Mouse (Mus musculus): ENCODE results near the gene Epb41l4b. TPM values are rescaled to one million over a fixed set of nuclear protein-coding genes. Genes with fewer than 3 reads are reported as not detected.

Epb41l4b gene
- polyA plus RNA-seq, 1 experiment from 2014 or later = 23.0 TPM

DNA sequence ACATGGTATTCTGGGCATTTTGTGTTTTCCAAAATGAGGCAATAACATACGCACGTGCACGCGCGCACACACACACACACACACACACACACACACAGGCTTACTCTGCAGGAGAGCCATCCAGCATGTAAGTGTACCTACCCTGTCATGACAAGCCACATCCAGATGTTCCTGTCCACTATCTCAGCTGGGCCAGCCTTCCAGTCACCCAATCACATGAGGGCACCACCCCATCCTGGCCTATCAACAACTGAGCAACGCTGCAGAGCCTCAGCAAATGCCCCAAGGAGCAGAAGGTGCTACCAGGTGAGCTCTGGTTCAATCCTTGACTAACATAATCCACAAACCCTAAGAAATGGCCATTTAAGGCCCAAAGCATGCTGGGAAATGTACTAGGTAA, 27.0 kb downstream of the Epb41l4b start:
- Histone ChIP-seq H3K4me2 (replicated peaks; ENCODE audit: low read depth) (no peak overlapping the region), H3K9me3 (ENCODE audit: control insufficient read depth, low read length) (no peaks in the 10 kb centered on the region), H3K36me3 (ENCODE audit: control insufficient read depth, insufficient read depth, low read length) (no peaks in the 10 kb centered on the region), H3K27me3 (ENCODE audit: control insufficient read depth, insufficient read depth, low read length) (no peaks in the 10 kb centered on the region), H3K4me3 (ENCODE audit: low read depth, low read length) (no peak overlapping the region), H3K27ac (replicated peaks) (no peak overlapping the region), H3K4me1 (replicated peaks; ENCODE audit: control insufficient read depth, insufficient read depth) (no peaks in the 10 kb centered on the region; the same call in 1 of the 2 replicates), H3K9ac (ENCODE audit: low read length) (no peak overlapping the region; the same call in 1 of the 2 replicates)
- DNase-seq (ENCODE audit: low spot score) = peak; percentile 19
- no peak for ATAC-seq (ENCODE audit: low FRiP score, low TSS enrichment)
- WGBS = 87% methylated on average over 6 of the region's 6 CpGs
- TF ChIP-seq EP300 (optimal IDR thresholded peaks at IDR 0.05) (no peak), CTCF (IDR thresholded peaks at IDR 0.05; ENCODE audit: low read depth) (no peak)

DNA sequence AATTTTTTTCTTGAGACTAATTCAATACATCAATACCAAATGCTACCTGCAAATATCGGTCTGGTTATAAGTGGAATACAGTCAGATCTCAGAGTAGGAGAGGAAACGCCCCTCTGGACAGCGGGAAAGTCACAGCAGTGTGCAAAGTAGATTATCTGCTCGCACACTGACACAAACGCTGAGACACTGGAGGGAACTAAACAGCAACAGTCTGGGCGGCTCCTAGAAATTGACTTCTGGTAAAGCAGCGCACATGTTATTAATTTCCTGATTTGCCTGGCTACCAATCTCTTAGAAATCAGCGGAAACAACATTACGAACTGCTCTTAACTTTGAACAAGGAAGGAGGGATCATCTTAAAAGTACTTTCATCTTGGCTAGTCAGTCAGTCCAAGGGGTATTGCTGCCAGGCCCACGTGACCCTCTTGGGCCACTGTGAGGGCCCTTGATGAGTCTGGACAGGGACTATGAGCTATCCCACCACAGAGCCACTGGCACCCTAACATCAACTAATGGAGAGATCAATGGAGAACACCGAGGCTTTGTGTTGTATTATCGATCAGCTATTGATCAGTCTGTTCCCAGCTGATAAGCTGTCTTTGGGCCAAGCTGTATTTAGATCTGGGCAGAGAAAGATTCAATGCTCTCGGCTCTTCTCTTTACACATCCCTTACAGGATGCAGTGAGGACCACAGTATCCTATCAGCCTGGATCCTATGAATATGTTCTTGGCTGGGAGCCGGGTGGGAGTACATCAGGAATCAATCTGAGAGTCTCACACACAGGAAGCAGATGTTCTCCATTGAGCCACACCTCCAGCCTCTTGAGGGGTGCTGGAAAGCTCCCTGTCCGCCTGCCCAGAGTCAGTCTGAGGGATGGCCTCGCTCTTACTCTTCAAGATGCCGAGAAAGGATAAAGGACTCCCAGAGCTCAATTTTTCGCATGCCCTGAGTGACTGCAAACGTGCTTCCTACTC, 28.3 kb downstream of the Epb41l4b start:
- no peak overlapping the region for H3K27ac ChIP-seq (replicated peaks)
- H3K9ac ChIP-seq (ENCODE audit: low read length) = no peak overlapping the region
- ATAC-seq (ENCODE audit: low FRiP score, low TSS enrichment) (no peak), DNase-seq (ENCODE audit: low spot score) (no peak)
- H3K4me2 ChIP-seq (replicated peaks; ENCODE audit: low read depth) = no peak overlapping the region
- H3K27me3 ChIP-seq (ENCODE audit: control insufficient read depth, insufficient read depth, low read length) = no peaks in the 10 kb centered on the region
- no peak overlapping the region for H3K4me3 ChIP-seq (ENCODE audit: low read depth, low read length)
- no peaks in the 10 kb centered on the region for H3K9me3 ChIP-seq (ENCODE audit: control insufficient read depth, low read length)
- H3K4me1 ChIP-seq (replicated peaks; ENCODE audit: control insufficient read depth, insufficient read depth) = no peaks in the 10 kb centered on the region; the same call in 1 of the 2 replicates
- no peaks in the 10 kb centered on the region for H3K36me3 ChIP-seq (ENCODE audit: control insufficient read depth, insufficient read depth, low read length)
- TF ChIP-seq CTCF (IDR thresholded peaks at IDR 0.05; ENCODE audit: low read depth) (no peak), EP300 (optimal IDR thresholded peaks at IDR 0.05) (no peak)
- WGBS = 72% methylated on average over 19 of the region's 19 CpGs

DNA sequence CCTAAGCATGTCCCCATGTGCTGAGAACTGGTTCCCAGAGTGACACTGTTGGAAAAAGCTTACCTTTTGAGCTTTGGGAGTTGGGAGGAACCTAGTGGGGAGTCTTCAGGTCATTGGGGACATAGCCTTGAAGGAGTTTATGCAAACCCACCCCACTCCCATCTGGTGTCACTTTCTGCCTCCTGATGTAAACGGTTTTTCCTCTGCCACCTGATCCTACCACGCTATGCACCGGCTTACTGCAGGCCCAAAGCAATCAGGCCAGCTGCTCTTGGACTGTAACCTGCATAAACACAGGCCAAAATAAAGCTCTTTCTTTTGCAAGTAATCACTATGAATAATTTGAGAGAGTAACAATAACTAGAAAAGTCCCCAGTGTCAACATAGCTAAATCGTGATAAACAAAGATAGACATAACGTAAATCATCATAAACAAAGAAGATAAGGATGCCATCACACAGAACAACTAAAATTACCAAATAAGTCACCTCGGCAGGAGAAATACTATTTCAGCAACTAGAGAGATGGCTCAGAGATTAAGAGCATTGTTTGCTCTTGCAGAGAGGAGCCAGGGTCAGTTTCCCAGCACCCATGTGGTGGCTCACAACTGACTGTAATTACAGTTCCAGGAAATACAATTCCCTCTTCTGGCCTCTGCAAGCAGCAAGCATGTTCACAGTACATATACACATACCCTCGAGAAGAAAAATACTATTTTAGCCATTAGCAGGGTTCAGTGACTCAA, 29.6 kb downstream of the Epb41l4b start:
- 42% methylated on average over 7 of the region's 7 CpGs for WGBS
- no peaks in the 10 kb centered on the region for H3K9me3 ChIP-seq (ENCODE audit: control insufficient read depth, low read length)
- no peak overlapping the region for H3K27ac ChIP-seq (replicated peaks)
- no peak for DNase-seq (ENCODE audit: low spot score)
- TF ChIP-seq EP300 (optimal IDR thresholded peaks at IDR 0.05) (no peak), CTCF (IDR thresholded peaks at IDR 0.05; ENCODE audit: low read depth) (no peak)
- no peak overlapping the region for H3K4me3 ChIP-seq (ENCODE audit: low read depth, low read length)
- H3K27me3 ChIP-seq (ENCODE audit: control insufficient read depth, insufficient read depth, low read length) = no peaks in the 10 kb centered on the region
- no peak for ATAC-seq (ENCODE audit: low FRiP score, low TSS enrichment)
- H3K4me1 ChIP-seq (replicated peaks; ENCODE audit: control insufficient read depth, insufficient read depth) = no peaks in the 10 kb centered on the region; the same call in 1 of the 2 replicates
- no peak overlapping the region for H3K4me2 ChIP-seq (replicated peaks; ENCODE audit: low read depth)
- no peak overlapping the region for H3K9ac ChIP-seq (ENCODE audit: low read length)
- no peaks in the 10 kb centered on the region for H3K36me3 ChIP-seq (ENCODE audit: control insufficient read depth, insufficient read depth, low read length)

DNA sequence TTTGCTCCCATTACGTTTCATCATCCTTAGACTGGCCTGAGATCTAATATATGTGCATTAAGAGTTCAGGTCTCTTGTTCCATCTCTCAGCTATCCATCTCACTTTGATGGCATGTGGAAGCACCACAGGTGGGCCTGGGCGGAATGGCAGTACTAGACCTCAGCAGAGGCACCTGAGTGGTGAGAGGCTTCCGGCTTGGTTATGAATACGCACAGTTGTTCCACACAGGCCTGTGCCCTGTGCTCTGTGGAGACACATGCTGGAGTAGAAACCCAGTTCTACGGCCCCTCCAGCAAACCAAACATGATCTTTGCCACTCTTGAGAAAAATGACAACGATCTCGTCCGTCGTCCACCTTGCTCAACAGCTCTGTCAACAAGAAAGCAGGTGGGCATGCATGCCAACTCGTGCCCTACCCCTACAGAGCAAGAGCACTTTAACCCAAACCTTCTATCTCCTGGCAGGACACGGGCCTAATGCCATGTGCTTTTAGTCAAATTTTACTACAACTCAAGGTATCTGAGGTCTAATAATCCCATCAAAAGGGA, 31.2 kb downstream of the Epb41l4b start:
- no peak for TF ChIP-seq EP300 (optimal IDR thresholded peaks at IDR 0.05)
- no peak for TF ChIP-seq CTCF (IDR thresholded peaks at IDR 0.05; ENCODE audit: low read depth)
- no peak overlapping the region for H3K9ac ChIP-seq (ENCODE audit: low read length)
- no peak overlapping the region for H3K27ac ChIP-seq (replicated peaks)
- ATAC-seq (ENCODE audit: low FRiP score, low TSS enrichment) (no peak), DNase-seq (ENCODE audit: low spot score) (no peak)
- no peaks in the 10 kb centered on the region for H3K9me3 ChIP-seq (ENCODE audit: control insufficient read depth, low read length)
- H3K4me2 ChIP-seq (replicated peaks; ENCODE audit: low read depth) = no peak overlapping the region
- H3K4me1 ChIP-seq (replicated peaks; ENCODE audit: control insufficient read depth, insufficient read depth) = no peaks in the 10 kb centered on the region; the same call in 1 of the 2 replicates
- 63% methylated on average over 11 of the region's 11 CpGs for WGBS
- no peaks in the 10 kb centered on the region for H3K36me3 ChIP-seq (ENCODE audit: control insufficient read depth, insufficient read depth, low read length)
- H3K4me3 ChIP-seq (ENCODE audit: low read depth, low read length) = no peak overlapping the region
- H3K27me3 ChIP-seq (ENCODE audit: control insufficient read depth, insufficient read depth, low read length) = no peaks in the 10 kb centered on the region

DNA sequence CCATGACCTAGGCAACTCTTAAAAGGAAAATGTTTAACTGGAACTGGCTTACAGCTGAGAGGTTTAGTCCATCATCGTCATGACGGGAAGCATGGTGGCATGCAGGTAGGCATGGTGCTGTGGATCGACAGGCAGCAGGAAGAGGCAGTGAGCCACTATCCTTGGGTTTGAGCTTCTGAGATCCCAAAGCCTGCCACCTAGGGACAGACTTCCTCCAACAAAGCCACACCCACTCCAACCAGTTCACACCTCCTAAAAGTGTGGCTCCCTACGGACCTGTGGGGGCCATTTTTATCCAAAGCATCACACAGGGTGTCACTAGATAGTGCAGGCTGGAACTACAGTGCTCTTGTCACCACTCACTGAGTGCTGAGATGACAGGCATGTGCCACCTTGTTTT, 31.8 kb downstream of the Epb41l4b start:
- no peak overlapping the region for H3K4me2 ChIP-seq (replicated peaks; ENCODE audit: low read depth)
- no peak overlapping the region for H3K4me3 ChIP-seq (ENCODE audit: low read depth, low read length)
- no peak overlapping the region for H3K9ac ChIP-seq (ENCODE audit: low read length)
- ATAC-seq (ENCODE audit: low FRiP score, low TSS enrichment) (no peak), DNase-seq (ENCODE audit: low spot score) (no peak)
- H3K27ac ChIP-seq (replicated peaks) = no peak overlapping the region
- H3K4me1 ChIP-seq (replicated peaks; ENCODE audit: control insufficient read depth, insufficient read depth) = no peaks in the 10 kb centered on the region; the same call in 1 of the 2 replicates
- WGBS = 84% methylated on average over 4 of the region's 4 CpGs
- no peaks in the 10 kb centered on the region for H3K9me3 ChIP-seq (ENCODE audit: control insufficient read depth, low read length)
- TF ChIP-seq CTCF (IDR thresholded peaks at IDR 0.05; ENCODE audit: low read depth) = peak; percentile 24
- no peak for TF ChIP-seq EP300 (optimal IDR thresholded peaks at IDR 0.05)
- H3K27me3 ChIP-seq (ENCODE audit: control insufficient read depth, insufficient read depth, low read length) = no peaks in the 10 kb centered on the region
- H3K36me3 ChIP-seq (ENCODE audit: control insufficient read depth, insufficient read depth, low read length) = no peaks in the 10 kb centered on the region
